Mouse (Mus musculus) heart, embryonic 14.5 days (tissue): ENCODE measurements around the gene Lrrfip2. TPM values are rescaled to one million over a fixed set of nuclear protein-coding genes. Genes with fewer than 3 reads are reported as not detected.
A peak's percentile ranks its signal among the peaks of the same experiment; 100 is the strongest.

Experiments
- ATAC-seq: fragments of 200-750 bp; cut with Nextera tagmentation; 2 replicates; pipeline ENCODE4 v1.8.0; 2017; ENCODE audit warnings: low read depth, moderate TSS enrichment; ENCODE audit not compliant: insufficient number of reproducible peaks, insufficient read depth, low FRiP score
- H3K27ac ChIP-seq, 2 experiments: fragments of 200-500 bp in 1 of 2; fragments of 300-500 bp in 1 of 2; sonication (generic) in 1 of 2; replicated peaks in 1 of 2; 2 replicates each; pipeline ENCODE4 v1.5.1; 2012 to 2014; ENCODE audit warnings: low read depth in 2 of 2, low read length in 2 of 2, control low read depth in 1 of 2, mild to moderate bottlenecking in 1 of 2, mixed read lengths in 1 of 2; ENCODE audit not compliant: control insufficient read depth in 1 of 2, insufficient read depth in 1 of 2
- H3K27me3 ChIP-seq: fragments of 300-500 bp; sonication (generic); 2 replicates; pipeline ENCODE4 v1.6.1; 2014; ENCODE audit warnings: mild to moderate bottlenecking, low read length, control low read depth; ENCODE audit not compliant: control insufficient read depth, insufficient read depth
- H3K36me3 ChIP-seq: fragments of 300-500 bp; sonication (generic); 2 replicates; pipeline ENCODE4 v1.6.1; 2014; ENCODE audit warnings: mild to moderate bottlenecking, control low read depth, low read length, mixed read lengths; ENCODE audit not compliant: control insufficient read depth, insufficient read depth
- H3K4me1 ChIP-seq, 2 experiments: fragments of 200-500 bp in 1 of 2; fragments of 300-500 bp in 1 of 2; sonication (generic) in 1 of 2; 2 replicates each; pipeline ENCODE4 v1.6.1; 2012 to 2014; ENCODE audit warnings: low read length in 2 of 2, control low read depth in 1 of 2, mixed read lengths in 1 of 2; ENCODE audit not compliant: control insufficient read depth in 2 of 2, insufficient read depth in 2 of 2
- H3K4me2 ChIP-seq: fragments of 300-500 bp; sonication (generic); 2 replicates; pipeline ENCODE4 v1.6.1; 2014; ENCODE audit warnings: mild to moderate bottlenecking, low read length
- H3K4me3 ChIP-seq, 2 experiments: fragments of 200-500 bp in 1 of 2; fragments of 300-500 bp in 1 of 2; sonication (generic) in 1 of 2; 2 replicates each; pipeline ENCODE4 v1.5.1; 2012 to 2014; ENCODE audit warnings: low read length in 2 of 2, mild to moderate bottlenecking in 2 of 2, control low read depth in 1 of 2, low read depth in 1 of 2, moderate library complexity in 1 of 2; ENCODE audit not compliant: control insufficient read depth in 1 of 2, insufficient read depth in 1 of 2
- H3K9ac ChIP-seq: fragments of 300-500 bp; sonication (generic); 2 replicates; pipeline ENCODE4 v1.6.1; 2014; ENCODE audit warnings: mild to moderate bottlenecking, low read length
- H3K9me3 ChIP-seq: fragments of 300-500 bp; sonication (generic); 2 replicates; pipeline ENCODE4 v1.6.1; 2016; ENCODE audit warnings: low read length, control low read depth; ENCODE audit not compliant: control insufficient read depth
- WGBS: fragments of 180-500 bp; shearing (Covaris S2); extraction: QIAGEN DNeasy Blood & Tissue Kit; methylation state at CpG from one replicate; pipeline ENCODE4 v1.1.7; 2014; 5-methylcytosine and 5-hydroxymethylcytosine counted together
- polyA plus RNA-seq: library from polyadenylated mRNA; unstranded; fragments of >200 nt; fragmentation: Nextera tagmentation; extraction: Ambion mirVana; gene quantifications from 2 replicates; pipeline ENCODE4 v1.2.1, GENCODE M21; 2014

Gene Lrrfip2
- polyA plus RNA-seq, 1 experiment from 2014 or later: 75.3 TPM

- no peak overlapping the region for H3K27ac ChIP-seq
- H3K9ac ChIP-seq: no peak overlapping the region
- ATAC-seq: no peak
- H3K36me3 ChIP-seq: peaks cover 52% of the 10 kb centered on the region
- no peak overlapping the region for H3K4me2 ChIP-seq
- no peaks in the 10 kb centered on the region for H3K27me3 ChIP-seq
- 68% methylated on average over 7 of the region's 7 CpGs for WGBS
- no peaks in the 10 kb centered on the region for H3K9me3 ChIP-seq
- H3K4me3 ChIP-seq: no peak overlapping the region
- H3K4me1 ChIP-seq: no peaks in the 10 kb centered on the region; a peak in 1 of 4 replicates
These were observed 71.3 kb downstream of the Lrrfip2 start for GRCm38 (mm10) chr9:111188731-111189130.

- peaks cover 60% of the 10 kb centered on the region for H3K36me3 ChIP-seq
- WGBS: 89% methylated on average over 2 of the region's 2 CpGs
- no peak overlapping the region for H3K4me3 ChIP-seq
- no peak overlapping the region for H3K27ac ChIP-seq
- no peaks in the 10 kb centered on the region for H3K27me3 ChIP-seq
- H3K4me2 ChIP-seq: no peak overlapping the region
- H3K9ac ChIP-seq: no peak overlapping the region
- no peaks in the 10 kb centered on the region for H3K9me3 ChIP-seq
- no peak for ATAC-seq
- H3K4me1 ChIP-seq: no peaks in the 10 kb centered on the region; a peak in 1 of 4 replicates
These were observed 75.8 kb downstream of the Lrrfip2 start for GRCm38 (mm10) chr9:111193211-111193610.

GRCm38 (mm10) chr9:111197116-111197515 lies 79.7 kb downstream of the Lrrfip2 start:
- Histone ChIP-seq H3K36me3 (peaks cover 51% of the 10 kb centered on the region), H3K27me3 (no peaks in the 10 kb centered on the region), H3K4me2 (no peak overlapping the region), H3K9me3 (no peaks in the 10 kb centered on the region), H3K4me3 (no peak overlapping the region), H3K27ac (no peak overlapping the region), H3K9ac (no peak overlapping the region), H3K4me1 (no peaks in the 10 kb centered on the region)
- WGBS: 91% methylated on average over 3 of the region's 3 CpGs
- no peak for ATAC-seq

GRCm38 (mm10) chr9:111197712-111198111 lies 80.3 kb downstream of the Lrrfip2 start:
- no peak overlapping the region for H3K4me3 ChIP-seq
- H3K9ac ChIP-seq: no peak overlapping the region
- no peak overlapping the region for H3K4me2 ChIP-seq
- H3K4me1 ChIP-seq: no peaks in the 10 kb centered on the region
- H3K27ac ChIP-seq: no peak overlapping the region
- no peak for ATAC-seq
- 96% methylated on average over 4 of the region's 4 CpGs for WGBS
- H3K36me3 ChIP-seq: peaks cover 54% of the 10 kb centered on the region
- no peaks in the 10 kb centered on the region for H3K9me3 ChIP-seq
- H3K27me3 ChIP-seq: no peaks in the 10 kb centered on the region

GRCm38 (mm10) chr9:111198332-111198731 lies 80.9 kb downstream of the Lrrfip2 start:
- WGBS: 42% methylated on average over 1 of the region's 1 CpGs

GRCm38 (mm10) chr9:111200208-111200607 lies 82.8 kb downstream of the Lrrfip2 start:
- Histone ChIP-seq H3K27ac (no peak overlapping the region), H3K27me3 (no peaks in the 10 kb centered on the region), H3K4me1 (no peaks in the 10 kb centered on the region; a peak in 1 of 4 replicates), H3K9me3 (no peaks in the 10 kb centered on the region), H3K4me3 (no peak overlapping the region), H3K9ac (no peak overlapping the region), H3K36me3 (peaks cover 57% of the 10 kb centered on the region), H3K4me2 (no peak overlapping the region)
- no peak for ATAC-seq

More at GRCm38 (mm10) chr9:111198332-111198731, 80.9 kb downstream of the Lrrfip2 start:
- Histone ChIP-seq H3K4me3 (no peak overlapping the region), H3K27me3 (no peaks in the 10 kb centered on the region), H3K27ac (no peak overlapping the region), H3K9ac (no peak overlapping the region), H3K9me3 (no peaks in the 10 kb centered on the region), H3K36me3 (peaks cover 54% of the 10 kb centered on the region), H3K4me1 (no peaks in the 10 kb centered on the region), H3K4me2 (no peak overlapping the region)
- no peak for ATAC-seq

- Histone ChIP-seq H3K27me3 (no peaks in the 10 kb centered on the region), H3K4me1 (peaks cover 6 to 14% of the 10 kb centered on the region in 2 experiments), H3K9ac (no peak overlapping the region), H3K36me3 (peaks cover 64% of the 10 kb centered on the region), H3K4me2 (no peak overlapping the region), H3K27ac (peak overlapping the region in 1 of 2 experiments; percentile 30; a peak in 2 of 4 replicates), H3K4me3 (no peak overlapping the region), H3K9me3 (no peaks in the 10 kb centered on the region)
- WGBS: 55% methylated on average over 9 of the region's 9 CpGs
- no peak for ATAC-seq
These were observed 87.4 kb downstream of the Lrrfip2 start for GRCm38 (mm10) chr9:111204601-111205375.
